Mouse (Mus musculus): ENCODE measurements around the gene Cd151. TPM values are rescaled to one million over a fixed set of nuclear protein-coding genes. Genes with fewer than 3 reads are reported as not detected.

Cd151 gene
- polyA plus RNA-seq, 1 experiment from 2014 or later: 20.6 TPM

DNA sequence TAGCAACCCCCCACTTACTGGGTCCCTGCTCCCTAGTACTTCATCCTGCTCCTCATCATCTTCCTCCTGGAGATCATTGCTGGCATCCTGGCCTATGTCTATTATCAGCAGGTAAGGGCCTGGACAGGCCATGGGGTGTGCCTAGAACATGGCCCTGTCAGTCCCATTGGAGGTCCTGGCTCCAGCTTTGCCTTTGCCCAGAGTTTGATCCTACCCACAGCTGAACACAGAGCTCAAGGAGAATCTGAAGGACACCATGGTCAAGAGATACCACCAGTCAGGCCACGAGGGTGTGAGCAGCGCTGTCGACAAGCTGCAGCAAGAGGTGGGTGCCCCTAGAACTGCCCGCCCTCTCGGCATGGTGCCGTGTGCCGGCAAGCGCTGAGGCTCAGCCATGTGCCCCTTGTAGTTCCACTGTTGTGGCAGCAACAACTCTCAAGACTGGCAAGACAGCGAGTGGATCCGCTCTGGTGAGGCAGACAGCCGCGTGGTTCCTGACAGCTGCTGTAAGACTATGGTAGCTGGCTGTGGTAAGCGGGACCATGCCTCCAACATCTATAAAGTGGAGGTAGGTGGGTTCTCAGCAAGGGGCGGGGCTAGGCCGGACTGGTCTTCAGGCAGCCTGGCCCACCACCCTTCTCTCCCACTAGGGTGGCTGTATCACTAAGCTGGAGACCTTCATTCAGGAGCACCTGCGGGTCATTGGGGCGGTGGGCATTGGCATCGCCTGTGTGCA, 2.9 kb downstream of the Cd151 start:
- Histone ChIP-seq H3K9ac (no peak overlapping the region), H3K4me3 (no peak overlapping the region), H3K4me1 (peaks cover 60% of the 10 kb centered on the region), H3K9me3 (no peaks in the 10 kb centered on the region), H3K27ac (no peak overlapping the region), H3K27me3 (peaks cover 4% of the 10 kb centered on the region; the same call in 1 of the 2 replicates), H3K36me3 (peaks cover 36% of the 10 kb centered on the region), H3K4me2 (no peak overlapping the region)
- no peak for ATAC-seq (ENCODE audit: insufficient number of reproducible peaks, low FRiP score, low TSS enrichment, low read depth)
- WGBS: 88% methylated on average over 18 of the region's 18 CpGs

DNA sequence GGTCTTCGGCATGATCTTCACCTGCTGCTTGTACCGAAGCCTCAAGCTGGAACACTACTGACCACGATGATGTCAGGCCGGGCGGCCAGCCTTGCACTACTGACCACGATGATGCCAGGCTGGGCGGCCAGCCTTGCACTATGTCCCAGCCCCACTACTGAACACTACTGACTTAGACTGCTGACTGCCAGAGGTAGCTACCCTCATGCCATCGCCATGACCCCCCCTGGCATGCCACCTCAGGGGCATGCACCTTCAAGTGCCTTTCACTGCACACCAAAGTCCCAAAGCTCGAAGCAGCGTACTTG, 3.4 kb downstream of the Cd151 start:
- Histone ChIP-seq H3K4me3 (no peak overlapping the region), H3K27me3 (peaks cover 1% of the 10 kb centered on the region; the same call in 1 of the 2 replicates), H3K9ac (no peak overlapping the region), H3K9me3 (no peaks in the 10 kb centered on the region), H3K4me2 (no peak overlapping the region), H3K27ac (no peak overlapping the region), H3K36me3 (peaks cover 36% of the 10 kb centered on the region), H3K4me1 (peaks cover 59% of the 10 kb centered on the region)
- no peak for ATAC-seq (ENCODE audit: insufficient number of reproducible peaks, low FRiP score, low TSS enrichment, low read depth)
- WGBS: 92% methylated on average over 10 of the region's 10 CpGs

DNA sequence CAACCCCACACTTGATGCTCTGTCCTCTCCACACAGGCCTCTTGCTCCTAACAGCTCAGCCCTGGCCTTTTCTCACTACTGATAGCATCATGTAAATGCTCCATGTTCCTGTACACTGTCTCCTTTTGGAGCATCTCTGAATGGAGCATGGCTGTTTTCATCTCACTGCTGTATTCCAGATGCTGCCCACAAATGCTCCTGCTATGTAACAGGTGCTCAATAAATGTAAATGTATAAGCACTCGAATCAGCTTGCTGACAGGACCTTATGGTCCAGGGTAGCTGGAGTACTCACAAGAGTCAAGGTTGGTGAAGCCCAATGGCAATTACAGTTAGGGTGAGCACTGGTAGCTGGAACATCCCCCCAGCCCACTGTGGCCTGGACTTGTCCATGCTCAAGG, 4.0 kb downstream of the Cd151 start:
- H3K4me1 ChIP-seq: peaks cover 60% of the 10 kb centered on the region
- H3K9ac ChIP-seq: no peak overlapping the region
- H3K4me3 ChIP-seq: no peak overlapping the region
- peaks cover 36% of the 10 kb centered on the region for H3K36me3 ChIP-seq
- WGBS: 70% methylated on average over 1 of the region's 1 CpGs
- no peak for ATAC-seq (ENCODE audit: insufficient number of reproducible peaks, low FRiP score, low TSS enrichment, low read depth)
- no peaks in the 10 kb centered on the region for H3K27me3 ChIP-seq
- H3K27ac ChIP-seq: no peak overlapping the region
- H3K4me2 ChIP-seq: no peak overlapping the region
- H3K9me3 ChIP-seq: no peaks in the 10 kb centered on the region

DNA sequence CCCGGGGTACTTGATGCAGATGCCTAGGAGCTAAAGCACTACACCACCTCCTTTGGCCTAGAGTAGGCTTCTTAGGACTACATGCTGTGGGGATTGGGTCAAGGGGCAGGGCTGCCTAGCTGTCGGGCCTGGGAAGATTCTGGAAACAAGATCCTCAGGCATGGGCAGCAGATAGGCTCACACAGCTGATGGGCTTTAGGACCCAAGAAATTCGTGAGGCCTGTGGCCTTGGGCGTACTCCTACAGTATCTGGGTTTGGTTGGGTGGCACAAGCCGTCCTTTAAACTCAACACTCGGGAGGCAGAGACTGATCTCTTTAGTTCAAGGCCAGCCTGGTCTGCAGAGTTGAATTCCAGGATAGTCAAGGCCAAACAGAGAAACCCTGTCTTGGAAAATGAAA, 5.0 kb downstream of the Cd151 start:
- H3K9ac ChIP-seq: no peak overlapping the region
- no peak for ATAC-seq (ENCODE audit: insufficient number of reproducible peaks, low FRiP score, low TSS enrichment, low read depth)
- no peak overlapping the region for H3K4me2 ChIP-seq
- H3K27ac ChIP-seq: no peak overlapping the region
- peaks cover 62% of the 10 kb centered on the region for H3K4me1 ChIP-seq
- peaks cover 36% of the 10 kb centered on the region for H3K36me3 ChIP-seq
- H3K27me3 ChIP-seq: no peaks in the 10 kb centered on the region
- WGBS: 85% methylated on average over 6 of the region's 6 CpGs
- no peak overlapping the region for H3K4me3 ChIP-seq
- no peaks in the 10 kb centered on the region for H3K9me3 ChIP-seq

DNA sequence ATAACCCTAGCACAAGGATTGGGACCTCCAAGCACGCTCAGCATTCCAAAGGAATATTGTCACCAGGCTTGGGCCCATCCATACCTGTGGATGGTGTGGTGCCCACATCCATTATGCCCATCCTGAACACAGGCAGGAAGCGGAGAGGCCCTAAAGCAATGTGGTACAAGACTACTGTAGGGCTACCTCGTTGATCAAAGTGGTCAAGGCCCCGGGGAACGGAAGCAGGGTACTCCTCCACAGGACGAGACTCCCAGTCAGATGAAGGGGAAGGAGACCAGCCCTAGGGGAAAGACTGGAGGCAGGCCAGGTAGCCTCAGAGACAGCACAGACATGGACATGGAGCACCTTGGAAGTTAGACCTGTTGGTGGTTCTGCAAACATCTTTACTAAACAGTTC, 5.6 kb downstream of the Cd151 start:
- no peaks in the 10 kb centered on the region for H3K9me3 ChIP-seq
- no peak overlapping the region for H3K4me3 ChIP-seq
- no peak overlapping the region for H3K4me2 ChIP-seq
- H3K36me3 ChIP-seq: peaks cover 36% of the 10 kb centered on the region
- WGBS: 77% methylated on average over 6 of the region's 6 CpGs
- H3K27ac ChIP-seq: no peak overlapping the region
- H3K4me1 ChIP-seq: peaks cover 63% of the 10 kb centered on the region
- no peak for ATAC-seq (ENCODE audit: insufficient number of reproducible peaks, low FRiP score, low TSS enrichment, low read depth)
- no peak overlapping the region for H3K9ac ChIP-seq
- H3K27me3 ChIP-seq: no peaks in the 10 kb centered on the region

DNA sequence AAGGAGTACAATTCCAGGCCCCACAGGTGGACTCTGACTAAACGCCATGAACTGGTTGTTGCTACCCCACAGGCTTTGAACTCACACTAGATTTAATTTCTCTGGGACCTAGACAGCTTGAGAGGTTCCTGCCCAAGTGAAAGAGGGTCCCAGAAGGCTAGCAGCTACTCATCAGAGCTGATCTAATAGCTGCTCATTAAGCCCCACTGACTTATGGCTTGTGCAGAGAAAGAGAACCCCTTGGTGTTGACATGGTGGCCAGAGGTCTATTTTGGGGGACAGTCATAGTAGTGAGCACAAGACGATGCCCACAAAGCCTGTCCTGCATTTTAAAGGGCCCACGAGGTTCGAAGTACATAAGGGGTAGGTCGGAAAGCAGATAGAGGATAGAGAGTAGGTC, 7.0 kb downstream of the Cd151 start:
- Histone ChIP-seq H3K4me2 (peak overlapping the region; percentile 89), H3K27me3 (no peaks in the 10 kb centered on the region), H3K36me3 (peaks cover 36% of the 10 kb centered on the region), H3K4me3 (peak overlapping the region; percentile 78), H3K9me3 (no peaks in the 10 kb centered on the region), H3K27ac (no peak overlapping the region), H3K4me1 (peaks cover 58% of the 10 kb centered on the region), H3K9ac (peak overlapping the region; percentile 76)
- ATAC-seq (ENCODE audit: insufficient number of reproducible peaks, low FRiP score, low TSS enrichment, low read depth): no peak
- WGBS: 6% methylated on average over 5 of the region's 5 CpGs

DNA sequence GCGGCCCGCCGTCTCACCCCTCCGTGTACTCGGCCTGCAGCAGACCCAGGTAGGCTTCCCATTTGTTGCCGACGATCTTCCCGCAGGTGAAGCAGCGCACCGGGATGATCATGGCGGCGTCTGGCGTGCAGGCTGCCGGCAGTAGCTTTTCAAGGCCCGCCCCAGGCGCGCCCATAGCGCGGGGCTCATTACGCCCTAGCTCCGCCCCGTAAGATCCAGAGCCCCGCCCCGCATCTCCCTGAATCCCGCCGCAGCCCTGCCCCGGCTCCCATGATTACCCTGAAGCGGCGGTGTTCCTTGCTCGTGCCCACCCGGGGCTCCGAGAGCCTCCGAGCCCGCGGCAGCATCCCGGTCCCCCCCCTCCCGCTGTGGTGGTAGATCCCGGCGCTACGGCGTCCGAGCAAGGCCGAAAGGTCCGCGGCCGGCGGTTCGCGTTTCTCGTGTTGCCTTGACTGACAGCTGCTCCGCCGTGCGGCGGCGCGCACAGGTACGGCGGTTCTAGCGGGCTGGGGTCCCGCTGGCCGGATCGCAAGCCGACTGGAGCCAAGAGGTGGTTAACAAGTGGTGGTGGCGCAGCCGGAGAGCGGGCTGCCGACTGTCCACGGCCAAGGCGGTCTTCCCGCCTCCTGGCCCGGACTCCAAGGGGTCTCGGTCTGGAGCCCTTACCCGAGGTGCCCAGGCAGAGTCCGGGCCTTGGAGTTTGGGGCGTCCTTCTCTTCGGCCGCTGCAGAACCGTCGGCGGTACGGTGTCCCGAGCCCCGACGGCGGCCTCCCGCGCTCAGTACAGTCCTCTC, 8.0 kb downstream of the Cd151 start, which contains the start of the genes Polr2l and Tspan4:
Polr2l (minus strand) TSS at position 122 of the 794 bp plus-strand sequence.
Tspan4 (plus strand) TSS at position 230 of the 794 bp plus-strand sequence.
- Histone ChIP-seq H3K4me1 (peaks cover 48% of the 10 kb centered on the region), H3K27ac (peak within 1 kb of the TSS; percentile 92), H3K9me3 (no peaks in the 10 kb centered on the region), H3K4me3 (peak within 1 kb of the TSS; percentile 78), H3K27me3 (no peaks in the 10 kb centered on the region), H3K4me2 (peak within 1 kb of the TSS; percentile 89), H3K9ac (peak within 1 kb of the TSS; percentile 76), H3K36me3 (peaks cover 25% of the 10 kb centered on the region)
- peak; percentile 61 for ATAC-seq (ENCODE audit: insufficient number of reproducible peaks, low FRiP score, low TSS enrichment, low read depth)
- under 1% methylated on average over 81 of the region's 87 CpGs for WGBS

DNA sequence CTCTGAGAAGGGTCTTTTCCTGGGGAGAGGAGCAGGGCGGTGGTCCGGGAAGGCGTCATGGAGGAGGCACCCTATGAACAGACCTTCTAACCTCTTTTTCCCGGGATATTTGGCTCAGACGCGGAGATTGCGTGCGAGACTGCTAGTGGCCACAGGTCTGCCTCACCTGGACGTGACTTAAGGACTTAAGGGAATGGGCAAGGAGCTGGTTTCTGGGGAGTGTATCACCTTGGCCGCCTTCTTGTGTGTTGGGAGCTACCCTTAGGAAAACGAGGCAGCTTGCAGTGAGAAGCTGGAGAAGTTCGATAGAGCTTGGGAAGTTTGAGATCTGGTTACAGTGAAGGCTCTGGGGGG, 8.6 kb downstream of the Cd151 start:
- 1% methylated on average over 12 of the region's 12 CpGs for WGBS
- Histone ChIP-seq H3K36me3 (peaks cover 19% of the 10 kb centered on the region), H3K9ac (peak overlapping the region; percentile 76), H3K4me2 (peak overlapping the region; percentile 89), H3K9me3 (no peaks in the 10 kb centered on the region), H3K27ac (peak overlapping the region; percentile 92), H3K4me3 (peak overlapping the region; percentile 78), H3K4me1 (peaks cover 52% of the 10 kb centered on the region), H3K27me3 (no peaks in the 10 kb centered on the region)
- no peak for ATAC-seq (ENCODE audit: insufficient number of reproducible peaks, low FRiP score, low TSS enrichment, low read depth)

DNA sequence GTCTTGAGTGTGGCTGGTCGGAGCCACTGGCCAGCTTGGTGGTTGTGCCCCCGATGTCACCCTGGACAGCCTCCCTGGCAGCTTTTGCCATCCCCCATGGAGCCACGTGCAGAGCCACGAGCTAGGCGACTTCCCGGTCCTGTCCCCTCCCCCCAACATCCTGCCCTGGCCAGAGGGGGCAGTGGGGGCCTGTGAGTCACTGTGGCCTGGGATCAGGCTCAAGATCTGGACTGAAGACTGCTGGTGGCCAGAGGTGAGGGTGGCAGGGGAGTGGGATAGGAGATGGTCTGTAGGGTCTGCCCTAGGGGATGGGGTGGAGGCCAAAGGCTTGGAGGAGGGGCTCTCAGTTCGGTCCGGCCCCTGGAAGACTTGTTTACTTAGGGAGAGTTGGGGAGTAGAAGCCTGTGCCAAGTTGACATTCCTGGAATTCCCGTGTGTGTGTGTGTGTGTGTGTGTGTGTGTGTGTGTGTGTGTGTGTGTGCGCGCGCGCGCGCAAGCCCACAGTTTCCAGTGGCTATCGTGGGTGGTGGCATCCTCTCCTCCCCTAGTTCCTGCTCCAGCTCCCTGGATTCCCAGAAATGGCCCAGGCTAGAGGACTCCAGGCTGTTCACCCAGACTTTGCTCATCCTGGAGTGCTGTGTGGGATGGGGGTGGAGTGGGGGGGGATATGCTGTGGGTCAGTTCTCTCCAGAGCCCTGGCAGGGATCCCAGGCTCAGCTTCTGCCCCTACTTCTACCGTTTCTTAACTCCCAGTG, 9.2 kb downstream of the Cd151 start:
- H3K4me1 ChIP-seq: peaks cover 58% of the 10 kb centered on the region

DNA sequence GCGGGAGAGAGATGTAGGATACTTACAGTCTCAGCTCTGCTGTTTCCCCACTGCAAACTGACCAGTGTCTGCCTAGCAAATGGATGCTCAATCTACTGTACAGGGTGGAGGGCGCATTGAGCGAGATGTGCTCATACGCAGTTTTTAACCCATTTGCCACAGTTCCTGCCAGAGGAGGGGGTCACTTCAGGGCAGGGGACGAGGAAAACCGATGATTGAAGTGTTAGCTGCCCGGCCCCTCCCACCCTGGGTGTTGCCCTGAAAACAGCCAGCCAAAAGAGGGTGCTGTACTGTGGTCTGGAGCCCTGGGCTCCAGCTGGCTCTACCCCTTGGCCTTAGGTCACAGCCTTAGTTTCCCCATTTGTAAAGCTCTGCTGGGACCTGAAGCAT, 9.8 kb downstream of the Cd151 start:
- Histone ChIP-seq H3K36me3 (peaks cover 9% of the 10 kb centered on the region), H3K27me3 (peaks cover 5% of the 10 kb centered on the region), H3K4me1 (peaks cover 64% of the 10 kb centered on the region), H3K9me3 (no peaks in the 10 kb centered on the region), H3K4me2 (peak overlapping the region; percentile 89), H3K4me3 (peak overlapping the region; percentile 78), H3K27ac (peak overlapping the region; percentile 92), H3K9ac (no peak overlapping the region)
- 10% methylated on average over 7 of the region's 7 CpGs for WGBS
- ATAC-seq (ENCODE audit: insufficient number of reproducible peaks, low FRiP score, low TSS enrichment, low read depth): no peak

More for the DNA sequence above, 9.2 kb downstream of the Cd151 start:
- Histone ChIP-seq H3K27me3 (no peaks in the 10 kb centered on the region), H3K9ac (peak overlapping the region; percentile 76), H3K4me3 (peak overlapping the region; percentile 78), H3K4me2 (peak overlapping the region; percentile 89), H3K9me3 (no peaks in the 10 kb centered on the region), H3K36me3 (peaks cover 13% of the 10 kb centered on the region), H3K27ac (peak overlapping the region; percentile 92)
- ATAC-seq (ENCODE audit: insufficient number of reproducible peaks, low FRiP score, low TSS enrichment, low read depth): peak; percentile 54
- WGBS: 0% methylated on average over 10 of the region's 17 CpGs

DNA sequence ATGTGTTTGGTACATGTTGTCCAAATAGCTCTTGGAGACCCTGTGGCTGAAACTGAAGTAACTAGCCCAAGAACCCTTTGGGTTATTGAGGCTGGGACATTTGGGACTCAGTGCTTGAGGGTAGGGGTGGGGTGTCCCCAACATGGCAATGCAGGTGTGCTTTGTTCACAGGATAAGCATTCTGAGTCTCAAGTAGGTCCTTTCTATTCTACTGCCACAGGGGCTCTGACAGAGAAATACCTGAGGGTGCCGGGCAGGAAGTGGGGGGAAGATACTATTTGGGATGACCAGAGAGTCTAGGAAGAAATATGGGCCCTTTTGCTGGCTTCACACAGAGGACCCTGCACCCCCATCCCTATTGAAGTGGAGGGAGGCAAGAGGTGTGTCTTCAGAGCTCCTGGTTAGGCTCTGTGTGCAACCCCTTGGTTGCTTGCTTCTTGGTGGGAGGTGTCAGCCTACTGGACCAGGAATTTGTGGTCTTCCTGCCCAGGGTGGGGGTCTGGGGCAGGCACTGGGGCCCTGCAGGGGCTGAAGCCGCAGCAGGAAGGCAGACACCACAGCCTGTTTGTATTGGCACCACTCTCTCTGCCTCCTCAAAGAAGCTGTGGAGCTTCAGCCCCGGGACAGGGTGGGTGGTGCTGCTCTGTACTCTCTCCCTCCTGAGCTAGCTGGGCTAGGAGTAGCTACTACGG, 10.5 kb downstream of the Cd151 start:
- peak; percentile 35; the same call in 1 of the 2 replicates for ATAC-seq (ENCODE audit: insufficient number of reproducible peaks, low FRiP score, low TSS enrichment, low read depth)
- Histone ChIP-seq H3K4me3 (peak overlapping the region; percentile 78), H3K27me3 (peaks cover 13% of the 10 kb centered on the region)

More for the DNA sequence above, 10.5 kb downstream of the Cd151 start:
- 52% methylated on average over 4 of the region's 4 CpGs for WGBS
- no peak overlapping the region for H3K9ac ChIP-seq
- peak overlapping the region; percentile 89 for H3K4me2 ChIP-seq
- H3K36me3 ChIP-seq: peaks cover 2% of the 10 kb centered on the region; the same call in 1 of the 2 replicates
- H3K27ac ChIP-seq: peak overlapping the region; percentile 92
- peaks cover 71% of the 10 kb centered on the region for H3K4me1 ChIP-seq
- H3K9me3 ChIP-seq: no peaks in the 10 kb centered on the region
